Mouse (Mus musculus) limb, embryonic 13.5 days (tissue): ENCODE measurements at regions not wholly inside any gene's neighbourhood (a gene's known extent, or its start where the extent isn't known, plus 50 kb on each side); places are given as distances from the start of the nearest gene placed in this dataset.

Experiments used
- ATAC-seq: fragments of 200-750 bp; cut with Nextera tagmentation; 2 replicates; pipeline ENCODE4 v1.8.0; 2017; ENCODE audit warnings: low read depth, moderate number of reproducible peaks, moderate TSS enrichment; ENCODE audit not compliant: low FRiP score
- H3K27ac ChIP-seq: fragments of 300-500 bp; sonication (generic); 2 replicates; pipeline ENCODE4 v1.5.1; 2015; ENCODE audit warnings: inconsistent platforms, mild to moderate bottlenecking, moderate library complexity
- H3K27me3 ChIP-seq: fragments of 300-500 bp; sonication (generic); 2 replicates; pipeline ENCODE4 v1.6.1; 2015; ENCODE audit warnings: mild to moderate bottlenecking, inconsistent platforms
- H3K36me3 ChIP-seq: fragments of 300-500 bp; sonication (generic); 2 replicates; pipeline ENCODE4 v1.6.1; 2015; ENCODE audit warnings: inconsistent platforms, mild to moderate bottlenecking, moderate library complexity
- H3K4me1 ChIP-seq: fragments of 300-500 bp; sonication (generic); 2 replicates; pipeline ENCODE4 v1.6.1; 2015; ENCODE audit warnings: inconsistent platforms
- H3K4me2 ChIP-seq: fragments of 300-500 bp; sonication (generic); replicated peaks from 2 replicates; pipeline ENCODE4 v1.6.1; 2015; ENCODE audit warnings: inconsistent platforms, mild to moderate bottlenecking, moderate library complexity
- H3K4me3 ChIP-seq: fragments of 300-500 bp; sonication (generic); 2 replicates; pipeline ENCODE4 v1.5.1; 2015; ENCODE audit warnings: moderate library complexity, mild to moderate bottlenecking, inconsistent platforms
- H3K9ac ChIP-seq: fragments of 300-500 bp; sonication (generic); 2 replicates; pipeline ENCODE4 v1.6.1; 2015; ENCODE audit warnings: mild to moderate bottlenecking, inconsistent platforms
- H3K9me3 ChIP-seq: fragments of 300-500 bp; sonication (generic); 2 replicates; pipeline ENCODE4 v1.6.1; 2016; ENCODE audit warnings: inconsistent platforms
- WGBS: fragments of 180-500 bp; shearing (Covaris S2); methylation state at CpG from one replicate; pipeline ENCODE4 v1.1.7; 2015; 5-methylcytosine and 5-hydroxymethylcytosine counted together

DNA sequence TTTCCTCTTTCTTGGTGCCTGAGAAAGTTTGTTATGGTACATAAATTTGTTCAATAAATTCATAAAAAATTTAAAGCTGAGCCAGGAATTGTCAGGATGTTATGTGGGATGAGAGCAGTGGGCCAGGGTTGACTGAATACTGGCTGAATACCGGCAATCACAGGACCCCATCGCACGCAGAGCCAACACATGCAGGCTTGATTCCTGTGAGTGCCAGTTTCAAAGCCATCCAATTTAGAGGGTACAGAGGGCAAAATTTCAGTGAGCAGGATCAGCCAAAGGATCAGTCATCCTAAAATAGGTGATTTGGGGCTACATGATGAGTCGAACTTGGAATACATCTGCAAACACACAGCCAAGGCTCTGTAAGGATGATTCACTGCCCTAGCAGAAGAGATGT, 583.6 kb upstream of the Nectin3 start:
- H3K27me3 ChIP-seq = no peaks in the 10 kb centered on the region
- ATAC-seq = no peak
- no peak overlapping the region for H3K4me3 ChIP-seq
- H3K4me1 ChIP-seq = no peaks in the 10 kb centered on the region
- no peak overlapping the region for H3K9ac ChIP-seq
- H3K4me2 ChIP-seq = no peak overlapping the region
- no peaks in the 10 kb centered on the region for H3K36me3 ChIP-seq
- H3K27ac ChIP-seq = no peak overlapping the region
- no peaks in the 10 kb centered on the region for H3K9me3 ChIP-seq
- 86% methylated on average over 4 of the region's 4 CpGs for WGBS

DNA sequence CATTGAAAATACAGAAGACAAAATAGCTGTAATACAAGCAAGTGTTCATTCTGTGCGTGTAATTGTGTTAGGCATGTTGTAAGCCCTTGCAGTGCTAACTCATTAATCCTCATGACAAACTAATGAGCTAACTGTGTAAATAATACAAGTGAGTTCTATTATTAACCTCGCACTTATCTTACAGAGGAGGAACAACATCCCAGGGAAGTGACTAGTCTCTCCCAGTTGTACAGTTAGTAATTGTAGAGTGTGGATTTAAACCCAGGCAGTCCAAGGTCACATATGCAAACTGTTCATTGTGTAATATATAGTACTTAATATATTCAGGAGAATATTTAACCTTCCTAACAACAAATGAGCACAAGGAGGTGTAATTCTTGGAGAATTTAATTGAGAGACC, 582.0 kb upstream of the Nectin3 start:
- H3K4me2 ChIP-seq = no peak overlapping the region
- no peak for ATAC-seq
- 72% methylated on average over 2 of the region's 2 CpGs for WGBS
- no peaks in the 10 kb centered on the region for H3K36me3 ChIP-seq
- H3K27me3 ChIP-seq = no peaks in the 10 kb centered on the region
- no peak overlapping the region for H3K4me3 ChIP-seq
- no peaks in the 10 kb centered on the region for H3K9me3 ChIP-seq
- H3K27ac ChIP-seq = no peak overlapping the region
- no peak overlapping the region for H3K9ac ChIP-seq
- H3K4me1 ChIP-seq = no peaks in the 10 kb centered on the region

DNA sequence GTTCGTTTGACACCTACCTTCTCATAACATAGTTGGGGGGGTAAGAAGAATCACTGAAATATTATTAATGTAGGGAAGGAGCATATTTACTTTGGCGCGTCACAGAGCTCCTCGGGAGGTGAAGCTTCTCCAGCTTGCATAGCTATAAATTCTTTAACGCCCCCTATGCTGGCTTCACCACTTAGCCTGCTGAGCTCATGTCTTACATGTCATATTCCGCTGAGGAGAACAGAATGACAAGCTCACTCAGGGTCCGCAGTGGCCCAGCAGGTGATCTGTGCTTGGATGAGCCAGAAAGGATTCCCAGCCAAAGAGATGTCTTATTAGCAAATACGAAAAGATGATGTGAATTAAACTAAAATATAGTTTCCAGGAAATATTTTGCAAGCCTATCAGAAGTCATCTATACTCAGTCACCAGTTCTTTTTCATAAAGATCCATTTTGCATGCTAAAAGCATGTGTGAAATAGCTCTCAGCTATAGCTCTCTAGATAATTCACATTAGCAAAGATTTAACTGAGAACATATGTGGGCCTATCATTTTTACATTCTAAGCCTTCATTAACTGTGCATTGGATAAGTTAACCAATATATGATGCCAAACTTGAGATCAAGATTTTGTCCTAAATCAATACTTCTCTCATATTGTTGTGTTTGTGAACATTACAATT, 561.1 kb upstream of the Nectin3 start:
- Histone ChIP-seq H3K9ac (no peak overlapping the region), H3K36me3 (no peaks in the 10 kb centered on the region), H3K27me3 (no peaks in the 10 kb centered on the region), H3K4me3 (no peak overlapping the region), H3K4me1 (no peaks in the 10 kb centered on the region), H3K4me2 (no peak overlapping the region), H3K9me3 (no peaks in the 10 kb centered on the region), H3K27ac (no peak overlapping the region)
- 80% methylated on average over 8 of the region's 8 CpGs for WGBS
- ATAC-seq = no peak

DNA sequence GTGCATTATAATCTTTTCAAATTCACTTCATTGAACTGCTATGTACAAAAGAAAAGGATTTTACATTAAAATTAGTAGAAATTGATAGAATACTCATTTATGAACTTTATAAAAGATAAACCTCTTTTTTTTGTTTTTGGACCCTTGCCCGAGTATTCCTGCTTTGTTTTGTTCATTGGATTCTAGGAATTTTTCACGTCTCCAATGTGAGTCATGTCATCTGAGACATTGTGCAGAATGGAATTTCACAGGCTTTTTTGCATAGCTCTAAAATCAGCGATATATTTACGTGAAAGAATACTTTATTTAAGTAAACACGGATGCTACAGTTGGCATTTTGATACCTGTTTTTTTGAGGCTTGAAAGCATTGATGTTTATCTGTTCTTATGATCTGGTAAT, 560.5 kb upstream of the Nectin3 start:
- Histone ChIP-seq H3K27ac (no peak overlapping the region), H3K4me3 (no peak overlapping the region), H3K9me3 (no peaks in the 10 kb centered on the region), H3K36me3 (no peaks in the 10 kb centered on the region), H3K4me1 (no peaks in the 10 kb centered on the region), H3K9ac (no peak overlapping the region), H3K4me2 (no peak overlapping the region), H3K27me3 (no peaks in the 10 kb centered on the region)
- 77% methylated on average over 5 of the region's 5 CpGs for WGBS
- no peak for ATAC-seq

DNA sequence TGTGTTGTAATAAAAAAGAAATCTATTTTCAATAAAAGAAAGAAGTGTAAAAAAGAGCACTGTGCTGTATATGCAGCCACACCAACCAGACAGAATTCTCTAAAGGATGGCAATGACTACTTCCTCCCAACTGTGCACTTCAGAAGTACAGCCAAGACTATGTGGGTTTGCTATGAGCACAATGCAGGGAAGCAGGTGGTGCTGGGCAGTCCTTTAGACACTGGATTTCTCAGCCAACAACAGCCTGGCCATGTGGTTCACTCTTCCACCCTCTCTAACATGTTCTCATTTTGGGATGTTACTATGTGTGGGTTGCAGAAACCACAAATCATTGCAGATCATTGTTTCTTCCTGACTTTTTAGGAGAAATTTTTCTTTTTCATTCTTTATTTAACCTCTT, 527.6 kb upstream of the Nectin3 start:
- no peak for ATAC-seq
- Histone ChIP-seq H3K4me1 (no peaks in the 10 kb centered on the region), H3K36me3 (no peaks in the 10 kb centered on the region), H3K27me3 (no peaks in the 10 kb centered on the region), H3K27ac (no peak overlapping the region), H3K4me3 (no peak overlapping the region), H3K4me2 (no peak overlapping the region), H3K9ac (no peak overlapping the region), H3K9me3 (no peaks in the 10 kb centered on the region)

DNA sequence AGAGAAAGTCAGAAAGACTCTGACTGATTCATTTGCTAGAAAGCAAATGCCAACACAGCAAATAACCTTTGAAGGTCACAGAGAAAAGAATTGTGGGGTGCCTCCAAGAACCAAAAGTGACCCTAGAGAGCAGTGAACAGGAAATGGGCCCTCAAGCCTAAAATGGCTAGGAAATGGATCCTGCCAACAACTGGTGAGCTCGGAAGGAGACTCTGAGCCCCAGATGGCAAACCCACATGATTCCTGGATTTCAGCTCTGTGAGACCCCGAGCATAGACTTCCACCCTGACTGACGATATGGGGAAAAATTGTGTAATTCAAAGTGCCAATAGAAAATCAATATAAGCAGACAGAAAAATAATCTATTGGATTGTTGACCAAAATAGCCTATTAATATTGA, 519.2 kb upstream of the Nectin3 start:
- Histone ChIP-seq H3K36me3 (no peaks in the 10 kb centered on the region), H3K9ac (no peak overlapping the region), H3K27me3 (no peaks in the 10 kb centered on the region), H3K4me2 (no peak overlapping the region), H3K9me3 (no peaks in the 10 kb centered on the region), H3K27ac (no peak overlapping the region), H3K4me3 (no peak overlapping the region), H3K4me1 (no peaks in the 10 kb centered on the region)
- WGBS = 70% methylated on average over 3 of the region's 3 CpGs
- no peak for ATAC-seq

DNA sequence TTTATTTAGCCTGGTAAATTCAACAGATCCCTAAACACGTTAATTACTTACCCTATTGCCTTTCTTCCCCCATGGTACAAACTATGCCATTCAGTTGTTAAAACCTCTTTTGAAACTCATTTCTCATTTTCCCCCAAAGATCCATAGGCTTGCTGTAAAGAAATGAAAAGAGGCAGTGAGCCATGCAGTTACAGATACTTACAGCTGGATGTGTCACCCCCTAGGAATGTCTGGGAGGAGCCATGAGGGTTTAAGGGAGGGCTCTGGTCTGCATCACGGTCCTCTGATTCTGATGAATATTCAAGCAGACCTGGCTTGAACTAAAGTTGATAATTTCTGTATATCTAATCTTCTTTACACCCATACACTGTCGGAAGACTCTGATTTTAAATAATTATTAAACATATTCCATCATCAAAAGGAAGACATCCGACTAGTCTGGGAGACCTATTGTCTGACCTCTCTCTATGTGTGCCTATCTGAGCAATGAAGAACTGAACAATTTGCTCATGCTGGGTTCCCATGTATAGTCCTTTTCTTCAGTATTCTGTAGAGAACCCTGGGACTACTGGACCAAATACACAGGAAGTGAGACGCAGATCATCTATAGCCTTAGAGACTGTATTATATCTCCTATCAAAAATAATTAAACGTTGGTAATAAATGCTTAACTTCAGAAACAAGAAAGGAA, 484.7 kb upstream of the Nectin3 start:
- no peak for ATAC-seq
- Histone ChIP-seq H3K4me2 (no peak overlapping the region), H3K27me3 (no peaks in the 10 kb centered on the region), H3K4me3 (no peak overlapping the region), H3K4me1 (no peaks in the 10 kb centered on the region), H3K27ac (no peak overlapping the region), H3K9me3 (no peaks in the 10 kb centered on the region), H3K36me3 (no peaks in the 10 kb centered on the region), H3K9ac (no peak overlapping the region)
- 79% methylated on average over 6 of the region's 6 CpGs for WGBS

DNA sequence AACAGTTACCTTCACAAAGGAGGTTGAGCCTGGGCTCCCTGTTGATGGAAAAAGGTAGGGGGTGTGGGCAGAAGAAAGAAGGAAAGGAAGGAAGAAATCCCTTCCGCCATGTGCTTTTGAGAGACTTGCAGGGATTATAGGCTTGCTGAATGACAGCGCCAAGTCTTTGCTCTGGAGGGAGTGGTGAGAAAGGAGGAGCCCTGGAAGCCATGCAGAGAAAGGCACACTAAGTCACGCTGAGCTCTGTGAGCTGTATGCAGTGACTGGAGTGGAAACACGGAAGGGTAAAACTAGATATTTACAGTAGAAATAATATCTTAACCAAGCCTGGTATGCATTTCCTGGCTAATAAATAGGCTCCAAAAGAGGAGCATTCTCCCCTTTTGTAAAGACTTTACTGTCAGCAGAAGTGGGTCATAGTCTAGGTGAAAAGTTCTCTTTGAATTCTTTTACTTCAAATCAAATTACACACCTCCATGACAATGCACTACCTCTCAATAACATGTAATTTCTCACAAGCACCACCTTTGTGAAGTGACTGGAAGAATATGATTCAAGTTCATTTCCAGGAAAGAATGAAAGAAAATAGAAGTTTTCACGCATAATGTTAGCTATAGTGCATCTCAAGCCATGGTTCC, 484.1 kb upstream of the Nectin3 start:
- no peaks in the 10 kb centered on the region for H3K36me3 ChIP-seq
- H3K27ac ChIP-seq = no peak overlapping the region
- no peaks in the 10 kb centered on the region for H3K4me1 ChIP-seq
- no peaks in the 10 kb centered on the region for H3K9me3 ChIP-seq
- H3K4me2 ChIP-seq = no peak overlapping the region
- 72% methylated on average over 5 of the region's 5 CpGs for WGBS
- H3K4me3 ChIP-seq = no peak overlapping the region
- no peak for ATAC-seq
- no peak overlapping the region for H3K9ac ChIP-seq
- no peaks in the 10 kb centered on the region for H3K27me3 ChIP-seq

DNA sequence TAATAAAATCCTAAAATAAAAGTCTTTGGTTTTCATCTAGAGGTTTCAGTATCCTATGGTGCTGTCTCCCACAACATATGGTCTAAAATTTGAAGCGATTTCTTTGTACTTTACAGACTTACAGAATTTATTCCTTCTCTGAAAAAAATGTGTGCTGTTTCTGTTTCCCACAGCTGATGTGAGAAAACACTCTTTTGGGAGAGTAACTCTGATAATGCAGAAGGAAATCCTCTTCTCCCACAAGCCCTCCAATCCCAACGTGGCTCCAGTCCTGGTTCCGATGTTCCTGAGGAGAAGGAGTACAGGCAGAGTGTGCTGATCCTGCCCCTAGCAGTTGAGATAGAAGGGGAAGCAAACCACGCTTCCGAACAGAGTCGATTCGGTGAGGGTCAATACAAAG, 467.4 kb upstream of the Nectin3 start:
- Histone ChIP-seq H3K27me3 (no peaks in the 10 kb centered on the region), H3K4me3 (no peak overlapping the region), H3K9ac (no peak overlapping the region), H3K9me3 (no peaks in the 10 kb centered on the region), H3K27ac (no peak overlapping the region), H3K4me2 (no peak overlapping the region), H3K4me1 (no peaks in the 10 kb centered on the region), H3K36me3 (no peaks in the 10 kb centered on the region)
- WGBS = 95% methylated on average over 7 of the region's 7 CpGs
- ATAC-seq = no peak

DNA sequence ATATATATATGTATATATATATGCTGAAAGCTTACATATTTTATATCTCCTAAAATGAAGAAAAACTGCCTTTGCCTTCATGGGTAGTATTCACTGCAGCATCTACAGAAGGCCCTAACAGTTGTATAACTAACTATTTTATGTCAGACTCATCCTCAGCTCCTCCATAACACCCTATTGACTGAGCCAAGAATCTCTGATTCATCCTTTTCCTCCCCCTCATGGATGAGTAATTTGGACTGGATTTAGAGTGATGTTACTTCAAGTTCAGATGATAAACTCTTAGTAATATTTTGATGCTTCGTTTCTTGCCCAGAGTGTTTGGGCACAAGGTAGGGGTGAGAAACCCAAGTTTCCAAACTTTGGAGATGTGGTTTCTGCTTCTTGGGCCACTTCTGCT, 458.7 kb upstream of the Nectin3 start:
- 94% methylated on average over 1 of the region's 1 CpGs for WGBS
- H3K4me2 ChIP-seq = no peak overlapping the region
- no peak overlapping the region for H3K9ac ChIP-seq
- ATAC-seq = no peak
- H3K27ac ChIP-seq = no peak overlapping the region
- H3K36me3 ChIP-seq = no peaks in the 10 kb centered on the region
- H3K9me3 ChIP-seq = no peaks in the 10 kb centered on the region
- H3K27me3 ChIP-seq = no peaks in the 10 kb centered on the region
- no peak overlapping the region for H3K4me3 ChIP-seq
- H3K4me1 ChIP-seq = no peaks in the 10 kb centered on the region

DNA sequence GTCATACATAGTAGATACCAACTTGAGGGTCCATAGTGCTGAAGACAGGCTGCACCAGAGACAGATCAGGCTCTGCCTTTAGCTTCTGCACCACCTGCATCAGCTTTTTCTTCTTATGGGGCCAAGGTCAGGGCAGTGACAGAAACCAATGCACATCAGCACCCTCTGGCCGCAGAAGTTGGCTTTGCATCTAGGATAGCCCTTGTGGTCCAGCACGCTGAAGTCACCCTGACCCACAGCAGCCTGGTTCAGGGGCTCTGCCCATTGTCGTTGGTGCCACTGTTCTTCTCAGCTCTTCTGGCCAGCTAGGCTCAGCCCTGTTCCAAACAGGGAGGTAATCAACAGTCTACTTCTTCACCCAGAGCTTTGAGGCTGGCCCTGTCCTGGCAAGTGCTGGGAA, 427.7 kb upstream of the Nectin3 start:
- 62% methylated on average over 3 of the region's 3 CpGs for WGBS
- H3K4me3 ChIP-seq = no peak overlapping the region

DNA sequence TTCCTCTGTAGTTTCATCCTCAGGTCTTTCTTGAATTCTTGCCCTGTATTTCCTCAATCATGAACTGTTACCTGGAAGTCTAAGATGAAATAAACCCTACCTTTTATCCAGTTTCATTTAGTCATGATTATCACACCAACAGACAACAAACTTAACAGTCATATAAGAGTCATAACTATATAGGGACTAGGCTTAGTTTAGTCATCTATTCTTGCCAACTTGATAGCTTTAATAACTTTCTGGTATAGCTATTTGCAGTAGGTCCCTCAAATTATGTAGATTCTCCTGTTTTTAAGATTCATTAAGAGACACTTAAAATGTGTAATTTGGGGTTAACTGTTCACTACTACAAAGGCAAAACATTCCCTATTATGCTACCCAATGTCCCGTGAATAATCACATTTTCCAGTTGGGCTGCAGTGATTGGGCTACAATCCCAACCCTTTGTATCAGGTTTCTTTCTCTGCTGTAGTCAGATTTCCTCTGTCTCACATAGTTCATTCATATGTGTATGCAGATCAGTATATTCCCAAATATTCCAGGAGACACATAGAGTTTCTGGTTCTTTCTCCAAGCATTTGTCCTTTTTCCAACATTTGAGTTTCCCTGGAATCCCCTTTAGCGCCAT, 396.4 kb upstream of the Nectin3 start:
- Histone ChIP-seq H3K9ac (no peak overlapping the region), H3K27ac (no peak overlapping the region), H3K4me1 (no peaks in the 10 kb centered on the region), H3K4me3 (no peak overlapping the region), H3K27me3 (no peaks in the 10 kb centered on the region), H3K4me2 (no peak overlapping the region), H3K36me3 (no peaks in the 10 kb centered on the region), H3K9me3 (no peaks in the 10 kb centered on the region)
- WGBS = 77% methylated on average over 2 of the region's 2 CpGs
- no peak for ATAC-seq

More for the DNA sequence above, 427.7 kb upstream of the Nectin3 start:
- no peaks in the 10 kb centered on the region for H3K4me1 ChIP-seq
- no peak for ATAC-seq
- H3K36me3 ChIP-seq = no peaks in the 10 kb centered on the region
- no peak overlapping the region for H3K4me2 ChIP-seq
- H3K27ac ChIP-seq = no peak overlapping the region
- no peak overlapping the region for H3K9ac ChIP-seq
- peaks cover 2% of the 10 kb centered on the region; the same call in 1 of the 2 replicates for H3K9me3 ChIP-seq
- H3K27me3 ChIP-seq = no peaks in the 10 kb centered on the region
